Mouse (Mus musculus): Measurements from ENCODE around the gene BC049762.

The BC049762 gene

GRCm38 (mm10) chr11:51262342-51263285, at the start of gene BC049762:
Gene BC049762 (minus strand): TSS chr11:51263046.
- peak; percentile 99 for DNase-seq

- no peak for DNase-seq
These were observed 49.0 kb upstream of the BC049762 start for GRCm38 (mm10) chr11:51311846-51312245.

- no peak for DNase-seq
These were observed 45.5 kb upstream of the BC049762 start for GRCm38 (mm10) chr11:51308306-51308705.

- DNase-seq = no peak
These were observed 41.2 kb upstream of the BC049762 start for GRCm38 (mm10) chr11:51303981-51304553.

GRCm38 (mm10) chr11:51302396-51302795, 39.5 kb upstream of the BC049762 start:
- DNase-seq = no peak

GRCm38 (mm10) chr11:51298691-51299090, 35.8 kb upstream of the BC049762 start:
- no peak for DNase-seq

GRCm38 (mm10) chr11:51295742-51296141, 32.9 kb upstream of the BC049762 start:
- DNase-seq = peak; percentile 14

- DNase-seq = no peak
These were observed 31.2 kb upstream of the BC049762 start for GRCm38 (mm10) chr11:51293956-51294530.

GRCm38 (mm10) chr11:51290066-51290955, 27.5 kb upstream of the BC049762 start:
- peak; percentile 53 for DNase-seq

- DNase-seq = peak; percentile 80
These were observed 26.8 kb upstream of the BC049762 start, which contains the start of gene Col23a1 for GRCm38 (mm10) chr11:51289564-51290041. Gene Col23a1 (plus strand): TSS chr11:51289920.

GRCm38 (mm10) chr11:51274418-51274817, 11.6 kb upstream of the BC049762 start:
- no peak for DNase-seq

- DNase-seq = no peak
These were observed 2.5 kb upstream of the BC049762 start for GRCm38 (mm10) chr11:51265326-51265725.

- no peak for DNase-seq
These were observed 1.5 kb upstream of the BC049762 start for GRCm38 (mm10) chr11:51264352-51264751.

GRCm38 (mm10) chr11:51263286-51263831, 513 bp upstream of the BC049762 start:
- peak; percentile 70 for DNase-seq

- no peak for DNase-seq
These were observed 1.1 kb downstream of the BC049762 start, which contains the start of gene Clk4 for GRCm38 (mm10) chr11:51261680-51262219. Gene Clk4 (plus strand): TSS chr11:51261730.

GRCm38 (mm10) chr11:51257006-51257405, 5.8 kb downstream of the BC049762 start:
- DNase-seq = no peak

- no peak for DNase-seq
These were observed 19.9 kb downstream of the BC049762 start for GRCm38 (mm10) chr11:51242897-51243296.

- DNase-seq = no peak
These were observed 28.2 kb downstream of the BC049762 start for GRCm38 (mm10) chr11:51234626-51235025.

GRCm38 (mm10) chr11:51227104-51227503, 35.7 kb downstream of the BC049762 start:
- no peak for DNase-seq

- no peak for DNase-seq
These were observed 42.5 kb downstream of the BC049762 start, which contains the start of gene Gm12569 for GRCm38 (mm10) chr11:51220308-51220707. Gene Gm12569 (plus strand): TSS chr11:51220473.

GRCm38 (mm10) chr11:51219396-51219980, 43.4 kb downstream of the BC049762 start:
- no peak for DNase-seq

Data from right cerebral cortex, postnatal 4 days (tissue).